Mouse (Mus musculus) spleen, adult 2 months (tissue): Measurements from ENCODE around the gene Stk19. TPM values are rescaled to one million over a fixed set of nuclear protein-coding genes. Genes with fewer than 3 reads are reported as not detected.
"Not testable (repeated sequence)": the region's sequence is repeated elsewhere in the genome, so short reads cannot be mapped to it uniquely, and the experiment has no call there.

ENCODE experiments used
- DNase-seq, 2 experiments: peaks; one replicate each; pipeline versions ENCODE4 v3.0.0 to v3.0.0-alpha.2; 2012 to 2021; ENCODE audit warnings: low spot score in 2 of 2, low read depth in 1 of 2
- H3K27ac ChIP-seq: fragments of 200-500 bp; 2 replicates; pipeline ENCODE4 v1.5.1; 2012; ENCODE audit warnings: low read length, inconsistent platforms; ENCODE audit not compliant: insufficient read depth
- H3K27me3 ChIP-seq: fragments of 200-500 bp; 2 replicates; pipeline ENCODE4 v1.6.1; 2012; ENCODE audit warnings: mild to moderate bottlenecking, moderate library complexity, low read length, inconsistent platforms; ENCODE audit not compliant: control insufficient read depth, insufficient read depth
- H3K36me3 ChIP-seq: fragments of 200-500 bp; 2 replicates; pipeline ENCODE4 v1.6.1; 2012; ENCODE audit warnings: mild to moderate bottlenecking, low read length, inconsistent platforms; ENCODE audit not compliant: control insufficient read depth, insufficient read depth
- H3K4me1 ChIP-seq: fragments of 200-500 bp; 2 replicates; pipeline ENCODE4 v1.6.1; 2011; ENCODE audit warnings: inconsistent platforms; ENCODE audit not compliant: control insufficient read depth, insufficient read depth, insufficient read length
- H3K4me3 ChIP-seq: fragments of 200-500 bp; 2 replicates; pipeline ENCODE4 v1.5.1; 2011; ENCODE audit warnings: mild to moderate bottlenecking, inconsistent platforms; ENCODE audit not compliant: insufficient read depth, insufficient read length; ENCODE audit errors: extremely low read depth
- CTCF ChIP-seq: fragments of 200-500 bp; IDR thresholded peaks from 2 replicates; pipeline ENCODE4 v1.5.1; 2011; ENCODE audit warnings: mild to moderate bottlenecking, inconsistent platforms; ENCODE audit not compliant: insufficient read depth, insufficient read length, insufficient replicate concordance; ENCODE audit errors: extremely low read depth
- POLR2A ChIP-seq: fragments of 200-500 bp; IDR thresholded peaks from 2 replicates; pipeline ENCODE4 v1.6.1; 2011; ENCODE audit warnings: low read depth, low read length, inconsistent platforms
- WGBS: fragments of 180-500 bp; shearing (Covaris S2); methylation state at CpG from one replicate; pipeline ENCODE4 v1.1.7; 2018; 5-methylcytosine and 5-hydroxymethylcytosine counted together
- polyA plus RNA-seq: library from polyadenylated mRNA; depleted of rRNA; stranded (reverse); fragments of >200 nt; gene quantifications from 2 replicates; pipeline ENCODE4 v1.2.3, GENCODE M21; 2012

The Stk19 gene
- polyA plus RNA-seq, 1 experiment: 31.6 TPM

DNA sequence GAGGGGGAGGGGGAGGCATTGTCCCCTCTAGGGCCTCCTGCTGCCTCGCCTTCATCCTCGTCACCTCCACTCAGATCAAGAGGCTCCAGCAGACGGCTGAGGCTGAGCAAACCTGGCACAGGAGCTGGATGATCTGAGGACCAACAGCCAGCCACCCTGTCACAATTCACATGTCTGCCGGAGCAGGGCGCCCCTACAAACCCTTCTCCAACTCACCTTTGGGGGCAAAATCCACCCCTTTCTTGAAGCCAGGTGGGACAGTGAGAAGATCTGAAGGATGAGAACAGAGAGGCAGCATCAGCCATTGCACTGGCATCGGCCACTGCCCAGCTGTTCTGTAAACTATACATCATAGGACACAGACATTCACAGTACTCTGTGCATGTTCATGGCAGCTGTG lies 10.4 kb upstream of the Stk19 start:
- Histone ChIP-seq H3K4me1 (peaks cover 12% of the 10 kb centered on the region; the same call in 1 of the 2 replicates), H3K27me3 (no peaks in the 10 kb centered on the region), H3K36me3 (peaks cover 32% of the 10 kb centered on the region), H3K4me3 (no peak overlapping the region), H3K27ac (no peak overlapping the region)
- TF ChIP-seq POLR2A (no peak), CTCF (no peak)
- 89% methylated on average over 6 of the region's 6 CpGs for WGBS
- no peak for DNase-seq

DNA sequence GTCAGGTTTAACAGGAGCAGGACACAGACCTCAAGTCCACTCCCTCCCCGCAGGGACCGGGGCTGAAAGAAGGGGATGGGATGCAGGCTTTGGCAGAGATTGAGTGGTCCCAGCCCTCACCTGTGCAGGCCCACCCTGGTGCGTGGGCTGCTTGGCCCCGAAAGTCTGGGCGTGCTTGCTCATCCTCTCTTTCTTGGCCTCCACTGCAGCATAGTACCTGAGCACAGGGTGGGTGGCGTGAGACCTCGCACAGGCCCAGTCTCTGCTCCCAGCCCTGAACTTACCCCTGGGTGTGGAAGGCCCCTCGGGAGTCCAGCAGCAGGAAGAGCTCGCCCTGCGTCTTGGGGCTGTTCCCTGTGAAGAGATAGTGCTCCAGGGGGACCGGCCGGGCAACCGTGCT lies 8.1 kb upstream of the Stk19 start:
- TF ChIP-seq POLR2A (no peak), CTCF (no peak)
- H3K27ac ChIP-seq: no peak overlapping the region
- 94% methylated on average over 13 of the region's 13 CpGs for WGBS
- peaks cover 48% of the 10 kb centered on the region for H3K36me3 ChIP-seq
- peaks cover 4% of the 10 kb centered on the region; the same call in 1 of the 2 replicates for H3K4me1 ChIP-seq
- no peak overlapping the region for H3K4me3 ChIP-seq
- H3K27me3 ChIP-seq: no peaks in the 10 kb centered on the region
- no peak for DNase-seq

DNA sequence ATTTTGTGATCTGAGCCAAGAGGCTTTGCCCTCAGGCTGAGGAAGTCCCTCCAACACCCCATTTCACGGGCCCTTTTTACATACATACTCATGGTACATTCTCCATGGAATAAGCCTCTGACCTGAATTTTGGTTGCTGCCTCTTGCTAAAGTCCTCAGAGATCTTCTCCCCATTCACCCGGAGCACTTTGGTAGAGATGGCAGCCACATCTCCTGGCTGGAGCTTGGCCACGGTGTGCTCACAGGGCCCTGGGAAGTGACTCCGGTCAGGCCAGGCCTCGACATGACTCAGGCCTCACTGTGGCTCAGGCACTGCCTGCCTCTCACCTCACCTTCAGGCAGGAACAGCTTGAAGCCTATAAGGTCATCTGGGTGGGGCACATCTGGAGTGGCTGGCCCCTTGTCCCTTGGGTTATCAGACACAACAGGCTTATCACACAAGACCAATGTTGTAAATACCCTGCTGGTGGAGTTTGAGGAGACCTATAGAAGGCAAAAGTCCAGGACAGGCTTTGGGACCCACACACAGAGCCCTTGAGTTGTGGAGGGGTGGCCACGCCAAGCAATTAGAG lies 4.1 kb upstream of the Stk19 start:
- peaks cover 13% of the 10 kb centered on the region for H3K4me1 ChIP-seq
- peaks cover 33% of the 10 kb centered on the region for H3K36me3 ChIP-seq
- H3K27ac ChIP-seq: no peak overlapping the region
- DNase-seq: no peak
- no peak overlapping the region for H3K4me3 ChIP-seq
- H3K27me3 ChIP-seq: no peaks in the 10 kb centered on the region
- 90% methylated on average over 6 of the region's 6 CpGs for WGBS
- no peak for TF ChIP-seq CTCF
- no peak for TF ChIP-seq POLR2A

DNA sequence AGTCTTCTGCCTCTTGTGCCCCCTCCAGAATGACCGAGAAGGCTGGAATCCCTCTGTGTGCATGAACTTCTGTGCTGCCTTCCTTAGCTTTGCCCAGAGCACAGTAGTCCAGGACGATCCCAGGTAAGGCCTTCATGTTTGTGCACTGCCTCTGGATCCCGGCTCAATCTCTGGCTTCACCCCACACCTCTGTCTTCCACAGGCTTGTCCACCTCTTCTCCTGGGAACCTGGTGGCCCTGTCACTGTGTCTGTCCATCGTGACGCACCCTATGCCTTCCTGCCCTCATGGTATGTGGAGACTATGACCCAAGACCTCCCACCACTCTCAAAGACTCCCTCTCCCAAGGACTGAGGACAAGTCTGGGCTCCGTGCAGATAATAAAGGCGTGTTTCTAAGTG lies 2.0 kb upstream of the Stk19 start:
- Histone ChIP-seq H3K27me3 (no peaks in the 10 kb centered on the region), H3K27ac (no peak overlapping the region), H3K4me1 (peaks cover 14% of the 10 kb centered on the region), H3K36me3 (peaks cover 23% of the 10 kb centered on the region), H3K4me3 (no peak overlapping the region)
- TF ChIP-seq CTCF (no peak), POLR2A (no peak)
- WGBS: 92% methylated on average over 7 of the region's 7 CpGs
- DNase-seq: no peak

DNA sequence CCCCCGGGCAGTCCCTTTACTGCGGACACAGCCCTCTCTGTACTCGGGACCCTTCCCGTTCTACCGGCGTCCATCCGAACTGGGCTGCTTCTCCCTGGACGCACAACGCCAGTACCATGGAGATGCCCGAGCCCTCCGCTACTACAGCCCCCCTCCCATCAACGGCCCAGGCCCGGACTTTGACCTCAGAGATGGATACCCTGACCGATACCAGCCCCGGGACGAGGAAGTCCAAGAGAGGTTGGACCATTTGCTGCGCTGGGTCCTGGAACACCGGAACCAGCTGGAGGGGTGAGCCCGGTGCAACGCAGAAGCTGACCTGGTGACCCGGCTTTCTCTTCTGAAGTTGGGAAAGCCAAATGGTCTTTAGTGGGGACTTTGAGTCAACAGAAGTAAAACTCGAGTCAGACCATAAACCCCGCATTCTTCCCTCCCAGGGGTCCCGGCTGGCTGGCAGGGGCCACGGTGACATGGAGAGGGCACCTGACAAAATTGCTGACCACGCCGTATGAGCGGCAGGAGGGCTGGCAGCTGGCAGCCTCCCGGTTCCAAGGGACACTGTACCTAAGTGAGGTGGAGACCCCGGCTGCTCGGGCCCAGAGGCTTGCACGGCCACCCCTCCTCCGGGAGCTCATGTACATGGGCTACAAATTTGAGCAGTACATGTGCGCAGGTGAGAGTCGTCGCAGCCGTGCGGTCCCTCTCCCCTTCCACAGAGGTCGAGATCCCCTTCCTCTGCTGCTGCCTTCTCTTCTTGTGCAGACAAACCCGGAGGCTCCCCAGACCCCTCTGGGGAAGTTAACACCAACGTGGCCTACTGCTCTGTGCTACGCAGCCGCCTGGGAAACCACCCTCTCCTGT lies 949 bp upstream of the Stk19 start:
- DNase-seq: no peak
- Histone ChIP-seq H3K27ac (peak overlapping the region; percentile 79), H3K36me3 (peaks cover 23% of the 10 kb centered on the region), H3K27me3 (no peaks in the 10 kb centered on the region), H3K4me1 (peaks cover 14% of the 10 kb centered on the region), H3K4me3 (peak overlapping the region; percentile 70)
- TF ChIP-seq CTCF (no peak), POLR2A (no peak)
- WGBS: 46% methylated on average over 43 of the region's 43 CpGs

DNA sequence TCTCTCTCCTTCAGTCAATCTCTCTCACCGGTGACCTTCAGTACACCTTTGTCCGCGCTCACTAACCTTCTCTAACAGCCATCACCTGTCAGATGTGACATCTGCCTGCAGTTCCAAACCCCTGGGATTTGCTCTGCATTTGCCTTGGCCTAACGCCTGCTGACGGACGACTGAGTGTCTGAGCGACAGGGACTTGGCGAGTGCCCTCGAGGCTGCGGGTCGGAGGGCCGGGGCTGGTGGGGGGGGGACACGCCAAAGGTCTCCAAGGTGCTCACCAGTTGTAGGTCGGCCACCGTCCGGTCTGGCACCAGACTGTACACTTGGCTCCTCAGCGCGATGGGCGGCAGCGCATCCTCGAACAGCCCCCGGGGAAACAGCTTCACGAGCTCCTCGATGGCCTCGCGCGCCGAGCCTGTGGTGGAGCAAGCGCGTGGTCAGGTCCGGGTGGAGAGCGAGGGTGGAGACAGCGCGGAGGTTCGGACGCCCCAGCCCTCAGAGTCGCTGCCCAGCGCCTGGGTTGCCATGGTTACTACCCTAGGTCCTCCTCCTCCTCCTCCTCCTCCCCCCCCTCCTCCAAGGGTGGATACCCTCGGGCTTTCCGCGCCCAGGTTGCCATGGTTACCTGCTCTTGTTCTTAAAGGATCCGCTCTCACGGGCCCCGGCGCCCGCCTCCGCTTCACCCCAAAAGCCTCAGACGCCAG lies 440 bp downstream of the Stk19 start:
- H3K36me3 ChIP-seq: peaks cover 17% of the 10 kb centered on the region
- no peaks in the 10 kb centered on the region for H3K27me3 ChIP-seq

DNA sequence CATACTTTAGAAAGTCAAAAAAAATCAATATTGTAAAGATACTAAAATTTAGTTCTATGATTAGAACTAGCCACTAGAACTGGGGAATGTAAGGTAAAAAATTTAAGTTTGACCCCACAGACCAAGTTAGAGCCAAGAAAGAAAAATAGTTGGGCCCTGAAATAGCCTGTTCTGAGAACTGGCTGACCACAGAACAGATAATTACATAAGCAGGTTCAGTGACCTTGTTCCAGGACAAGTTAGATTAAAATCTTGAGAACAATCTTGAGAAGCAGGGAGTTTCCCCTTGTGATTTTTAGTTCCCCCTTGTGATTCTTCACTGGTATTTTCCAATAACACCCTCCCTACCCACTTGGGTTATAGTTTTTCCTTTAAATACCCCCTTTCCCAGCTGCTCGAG lies 6.0 kb downstream of the Stk19 start:
- H3K4me3 ChIP-seq, DNase-seq, H3K27ac ChIP-seq, H3K4me1 ChIP-seq, H3K27me3 ChIP-seq: not testable (repeated sequence)
- H3K36me3 ChIP-seq: peaks cover 30% of the 10 kb centered on the region
- 81% methylated on average over 1 of the region's 1 CpGs for WGBS

More for the DNA sequence above, 440 bp downstream of the Stk19 start:
- 7% methylated on average over 48 of the region's 48 CpGs for WGBS
- Histone ChIP-seq H3K4me1 (peaks cover 14% of the 10 kb centered on the region), H3K4me3 (peak overlapping the region; percentile 70), H3K27ac (peak overlapping the region; percentile 72)
- TF ChIP-seq POLR2A (no peak), CTCF (no peak)
- no peak for DNase-seq
